Mouse (Mus musculus) liver, adult 2 months (tissue): ENCODE measurements around the gene Ccdc84. TPM values are rescaled to one million over a fixed set of nuclear protein-coding genes. Genes with fewer than 3 reads are reported as not detected.
"Not testable (repeated sequence)": the region's sequence is repeated elsewhere in the genome, so short reads cannot be mapped to it uniquely, and the experiment has no call there.

Experiments
- DNase-seq: peaks from one replicate; pipeline ENCODE4 v3.0.0-alpha.2; 2011; ENCODE audit warnings: low read depth, low spot score; ENCODE audit errors: extremely low read depth
- H3K27ac ChIP-seq: fragments of 200-500 bp; replicated peaks from 2 replicates; pipeline ENCODE4 v1.5.1; 2012; ENCODE audit warnings: low read depth, mild to moderate bottlenecking, control low read depth, inconsistent platforms, low read length; ENCODE audit not compliant: insufficient read depth
- H3K27me3 ChIP-seq: fragments of 200-500 bp; 2 replicates; pipeline ENCODE4 v1.6.1; 2012; ENCODE audit warnings: mild to moderate bottlenecking, moderate library complexity, low read length, inconsistent platforms; ENCODE audit not compliant: control insufficient read depth, insufficient read depth
- H3K36me3 ChIP-seq: fragments of 200-500 bp; 2 replicates; pipeline ENCODE4 v1.6.1; 2012; ENCODE audit warnings: low read length, inconsistent platforms; ENCODE audit not compliant: control insufficient read depth, insufficient read depth
- H3K4me1 ChIP-seq: fragments of 200-500 bp; 2 replicates; pipeline ENCODE4 v1.6.1; 2011; ENCODE audit warnings: low read length; ENCODE audit not compliant: control insufficient read depth, insufficient read depth
- H3K4me3 ChIP-seq: fragments of 200-500 bp; 2 replicates; pipeline ENCODE4 v1.5.1; 2011; ENCODE audit warnings: low read depth, mild to moderate bottlenecking, control low read depth, low read length, moderate library complexity; ENCODE audit not compliant: insufficient read depth
- H3K79me2 ChIP-seq: fragments of 200-500 bp; 2 replicates; pipeline ENCODE4 v1.6.1; 2012; ENCODE audit warnings: inconsistent platforms, mild to moderate bottlenecking, low read length, moderate library complexity; ENCODE audit not compliant: control insufficient read depth, insufficient read depth
- H3K9ac ChIP-seq: fragments of 200-500 bp; 2 replicates; pipeline ENCODE4 v1.6.1; 2012; ENCODE audit warnings: low read depth, mild to moderate bottlenecking, control low read depth, inconsistent platforms, low read length
- CTCF ChIP-seq: fragments of 200-500 bp; IDR thresholded peaks from 2 replicates; pipeline ENCODE4 v1.5.1; 2011; ENCODE audit warnings: low read depth, low read length, control low read depth
- POLR2A ChIP-seq: fragments of 200-500 bp; IDR thresholded peaks from 2 replicates; pipeline ENCODE4 v1.6.1; 2011; ENCODE audit warnings: low read length, control low read depth; ENCODE audit not compliant: insufficient read depth; ENCODE audit errors: extremely low read depth
- WGBS: fragments of 180-500 bp; shearing (Covaris S2); methylation state at CpG from one replicate; pipeline ENCODE4 v1.1.7; 2018; 5-methylcytosine and 5-hydroxymethylcytosine counted together
- polyA plus RNA-seq: library from polyadenylated mRNA; depleted of rRNA; stranded (reverse); fragments of >200 nt; gene quantifications from 2 replicates; pipeline ENCODE4 v1.2.3, GENCODE M21; 2012
- total RNA-seq: library from RNA; depleted of rRNA; stranded (reverse); fragments of >200 nt; gene quantifications from 2 replicates; pipeline ENCODE4 v1.2.3, GENCODE M21; 2014

Ccdc84 gene
- total and polyA plus RNA-seq, 2 experiments: 8.8 to 22.0 TPM

- no peaks in the 10 kb centered on the region for H3K36me3 ChIP-seq
- no peak for DNase-seq
- no peaks in the 10 kb centered on the region for H3K79me2 ChIP-seq
- no peaks in the 10 kb centered on the region for H3K27me3 ChIP-seq
- TF ChIP-seq CTCF (no peak), POLR2A (no peak)
- no peak overlapping the region for H3K27ac ChIP-seq
- no peak overlapping the region for H3K9ac ChIP-seq
- no peak overlapping the region for H3K4me3 ChIP-seq
- no peaks in the 10 kb centered on the region for H3K4me1 ChIP-seq
These were observed 32.0 kb upstream of the Ccdc84 start for GRCm38 (mm10) chr9:44450387-44450786.

- H3K4me3 ChIP-seq, H3K9ac ChIP-seq, H3K27ac ChIP-seq, H3K4me1 ChIP-seq, H3K27me3 ChIP-seq, H3K79me2 ChIP-seq, H3K36me3 ChIP-seq, DNase-seq: not testable (repeated sequence)
- 86% methylated on average over 7 of the region's 7 CpGs for WGBS
These were observed 26.1 kb upstream of the Ccdc84 start for GRCm38 (mm10) chr9:44444402-44445025.

- Histone ChIP-seq H3K4me3 (no peak within 1 kb of the TSS), H3K27me3 (no peaks in the 10 kb centered on the region), H3K27ac (no peak within 1 kb of the TSS), H3K4me1 (no peaks in the 10 kb centered on the region), H3K79me2 (no peaks in the 10 kb centered on the region), H3K36me3 (no peaks in the 10 kb centered on the region), H3K9ac (no peak within 1 kb of the TSS)
- TF ChIP-seq POLR2A: no peak
- no peak for TF ChIP-seq CTCF
- WGBS: 72% methylated on average over 19 of the region's 19 CpGs
- DNase-seq: no peak
These were observed 22.6 kb upstream of the Ccdc84 start, which contains the start of gene Foxr1 for GRCm38 (mm10) chr9:44440961-44441360. Gene Foxr1 (minus strand): TSS chr9:44441136.

GRCm38 (mm10) chr9:44435747-44436146 is 17.4 kb upstream of the Ccdc84 start:
- no peak overlapping the region for H3K27ac ChIP-seq
- H3K79me2 ChIP-seq: no peaks in the 10 kb centered on the region
- no peaks in the 10 kb centered on the region for H3K36me3 ChIP-seq
- DNase-seq: no peak
- H3K4me1 ChIP-seq: no peaks in the 10 kb centered on the region
- H3K27me3 ChIP-seq: no peaks in the 10 kb centered on the region
- H3K4me3 ChIP-seq: no peak overlapping the region
- 85% methylated on average over 6 of the region's 6 CpGs for WGBS
- no peak for TF ChIP-seq POLR2A
- no peak for TF ChIP-seq CTCF
- no peak overlapping the region for H3K9ac ChIP-seq

GRCm38 (mm10) chr9:44432577-44433185 is 14.3 kb upstream of the Ccdc84 start:
- no peak overlapping the region for H3K9ac ChIP-seq
- H3K4me1 ChIP-seq: no peaks in the 10 kb centered on the region
- no peaks in the 10 kb centered on the region for H3K27me3 ChIP-seq
- no peak for TF ChIP-seq CTCF
- 57% methylated on average over 5 of the region's 5 CpGs for WGBS
- no peak overlapping the region for H3K27ac ChIP-seq
- H3K4me3 ChIP-seq: no peak overlapping the region
- H3K36me3 ChIP-seq: no peaks in the 10 kb centered on the region
- no peak for DNase-seq
- H3K79me2 ChIP-seq: no peaks in the 10 kb centered on the region

GRCm38 (mm10) chr9:44423576-44423975 is 5.2 kb upstream of the Ccdc84 start:
- H3K9ac ChIP-seq: no peak overlapping the region
- TF ChIP-seq POLR2A (no peak), CTCF (no peak)
- H3K27ac ChIP-seq: no peak overlapping the region
- WGBS: 78% methylated on average over 4 of the region's 4 CpGs
- H3K36me3 ChIP-seq: no peaks in the 10 kb centered on the region
- H3K27me3 ChIP-seq: no peaks in the 10 kb centered on the region
- no peak overlapping the region for H3K4me3 ChIP-seq
- DNase-seq: no peak
- no peaks in the 10 kb centered on the region for H3K79me2 ChIP-seq
- H3K4me1 ChIP-seq: no peaks in the 10 kb centered on the region
